Mouse (Mus musculus): ENCODE data around the gene Idi1.
"Not testable (repeated sequence)": the region's sequence is repeated elsewhere in the genome, so short reads cannot be mapped to it uniquely, and the experiment has no call there.

Gene Idi1

DNA sequence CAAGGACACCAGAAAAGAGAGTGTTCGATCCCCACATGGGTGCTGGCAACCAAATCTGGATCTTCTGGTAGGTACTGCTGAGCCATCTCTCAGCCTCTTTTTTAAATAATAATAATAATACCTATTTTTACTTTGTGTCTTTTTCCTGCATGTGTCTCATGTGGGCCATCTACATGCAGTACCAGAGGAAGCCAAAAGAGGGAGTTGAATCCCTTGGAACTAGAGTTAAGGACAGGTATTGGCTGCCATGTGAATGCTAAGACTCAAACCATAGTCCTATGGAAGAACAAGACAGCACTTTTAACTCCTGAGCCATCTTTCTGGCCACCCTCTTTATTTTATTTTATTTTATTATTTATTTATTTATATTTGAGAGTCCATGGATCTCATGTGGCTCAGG lies 3.3 kb downstream of the Idi1 start:
- peak; percentile 51 for DNase-seq (ENCODE audit: low spot score)

DNA sequence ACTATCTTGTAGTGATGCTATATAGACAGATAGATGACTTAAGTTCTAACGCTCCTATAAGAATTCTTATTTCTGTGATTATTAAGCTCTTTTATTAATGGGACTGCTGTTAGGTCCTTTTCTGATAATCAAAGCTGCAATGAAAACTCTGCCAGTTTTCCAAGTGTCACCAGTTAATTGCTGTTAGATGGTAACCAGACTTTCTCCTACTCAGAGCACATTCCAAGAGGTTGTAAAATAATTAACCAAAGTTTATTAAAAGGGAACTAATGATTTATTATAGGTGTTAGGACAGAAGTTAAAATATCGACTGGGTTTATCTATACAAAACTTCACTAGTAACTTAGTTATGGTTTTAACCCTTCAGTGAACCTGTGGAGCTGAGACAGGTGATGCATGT lies 20.7 kb downstream of the Idi1 start:
- DNase-seq (ENCODE audit: low spot score) = not testable (repeated sequence)

DNA sequence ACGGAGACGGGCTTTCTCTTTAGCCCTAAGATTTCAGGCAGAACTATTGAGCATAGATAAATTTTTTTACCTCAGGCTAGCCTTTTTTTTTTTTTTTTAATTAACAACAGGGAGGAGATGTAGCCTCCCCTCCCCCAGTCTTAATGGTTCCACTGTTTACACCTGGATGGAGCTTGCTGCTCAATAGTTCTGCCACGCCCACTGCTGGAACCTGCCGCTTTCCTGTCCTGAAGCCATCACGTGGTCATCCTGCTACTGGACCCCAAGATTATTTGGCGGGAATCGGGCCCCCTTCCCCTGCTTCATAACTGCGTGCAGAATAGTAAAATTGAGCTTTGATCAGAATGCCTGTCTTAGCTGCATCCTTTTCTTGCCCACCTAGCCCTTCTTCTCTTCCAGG lies 28.6 kb downstream of the Idi1 start:
- DNase-seq (ENCODE audit: low spot score) = not testable (repeated sequence)

GRCm38 (mm10) chr13:8933499-8933898 lies 48.2 kb downstream of the Idi1 start:
- no peak for DNase-seq (ENCODE audit: low spot score)

GRCm38 (mm10) chr13:8937611-8938140 lies 52.4 kb downstream of the Idi1 start:
- DNase-seq (ENCODE audit: low spot score) = not testable (repeated sequence)

GRCm38 (mm10) chr13:8941110-8941509 lies 55.8 kb downstream of the Idi1 start:
- DNase-seq (ENCODE audit: low spot score) = not testable (repeated sequence)

GRCm38 (mm10) chr13:8941701-8942100 lies 56.4 kb downstream of the Idi1 start:
- not testable (repeated sequence) for DNase-seq (ENCODE audit: low spot score)

All from retina, embryonic 14.5 days (tissue).